Mouse (Mus musculus): ENCODE results near the gene Cept1. TPM values are rescaled to one million over a fixed set of nuclear protein-coding genes. Genes with fewer than 3 reads are reported as not detected.

Cept1 gene
- polyA plus RNA-seq, 1 experiment from 2014 or later = 52.0 TPM

GRCm38 (mm10) chr3:106482281-106483081, 65.1 kb downstream of the Cept1 start, which contains the start of gene Dennd2d:
Gene Dennd2d, plus strand, starts transcription at chr3:106482405.
- Histone ChIP-seq H3K27ac (replicated peaks; ENCODE audit: low read depth, low read length) (no peak within 1 kb of the TSS), H3K4me1 (ENCODE audit: control insufficient read depth, insufficient read depth, low read length) (no peaks in the 10 kb centered on the region; the same call in 1 of the 2 replicates), H3K36me3 (ENCODE audit: control insufficient read depth, insufficient read depth, low read length) (no peaks in the 10 kb centered on the region), H3K9ac (ENCODE audit: low read length) (peak within 1 kb of the TSS; percentile 56), H3K4me3 (ENCODE audit: low read depth, low read length) (peak within 1 kb of the TSS; percentile 47), H3K4me2 (ENCODE audit: low read depth, severe bottlenecking) (peak within 1 kb of the TSS; percentile 89), H3K9me3 (ENCODE audit: control insufficient read depth, low read length) (no peaks in the 10 kb centered on the region), H3K27me3 (ENCODE audit: control insufficient read depth, insufficient read depth, low read length) (peaks cover 8% of the 10 kb centered on the region; the same call in 1 of the 2 replicates)
- DNase-seq (ENCODE audit: low spot score) = peak; percentile 42
- 1% methylated on average over 43 of the region's 44 CpGs for WGBS
- ATAC-seq (ENCODE audit: insufficient number of reproducible peaks, low FRiP score, low TSS enrichment, low read depth) = peak; percentile 61; the same call in 1 of the 2 replicates

- WGBS = 80% methylated on average over 1 of the region's 1 CpGs
- ATAC-seq (ENCODE audit: insufficient number of reproducible peaks, low FRiP score, low TSS enrichment, low read depth) (no peak), DNase-seq (ENCODE audit: low spot score) (no peak)
- no peak overlapping the region for H3K9ac ChIP-seq (ENCODE audit: low read length)
- H3K4me1 ChIP-seq (ENCODE audit: control insufficient read depth, insufficient read depth, low read length) = no peaks in the 10 kb centered on the region
- H3K27ac ChIP-seq (replicated peaks; ENCODE audit: low read depth, low read length) = no peak overlapping the region
- H3K36me3 ChIP-seq (ENCODE audit: control insufficient read depth, insufficient read depth, low read length) = no peaks in the 10 kb centered on the region
- H3K27me3 ChIP-seq (ENCODE audit: control insufficient read depth, insufficient read depth, low read length) = peaks cover 5% of the 10 kb centered on the region; the same call in 1 of the 2 replicates
- H3K4me3 ChIP-seq (ENCODE audit: low read depth, low read length) = no peak overlapping the region
- no peaks in the 10 kb centered on the region for H3K9me3 ChIP-seq (ENCODE audit: control insufficient read depth, low read length)
- no peak overlapping the region for H3K4me2 ChIP-seq (ENCODE audit: low read depth, severe bottlenecking)
Measured at GRCm38 (mm10) chr3:106476863-106477262, 70.7 kb downstream of the Cept1 start.

GRCm38 (mm10) chr3:106474210-106474609, 73.4 kb downstream of the Cept1 start:
- WGBS = 76% methylated on average over 4 of the region's 4 CpGs
- Histone ChIP-seq H3K27ac (replicated peaks; ENCODE audit: low read depth, low read length) (no peak overlapping the region), H3K27me3 (ENCODE audit: control insufficient read depth, insufficient read depth, low read length) (no peaks in the 10 kb centered on the region), H3K9ac (ENCODE audit: low read length) (no peak overlapping the region), H3K4me3 (ENCODE audit: low read depth, low read length) (no peak overlapping the region), H3K9me3 (ENCODE audit: control insufficient read depth, low read length) (no peaks in the 10 kb centered on the region), H3K36me3 (ENCODE audit: control insufficient read depth, insufficient read depth, low read length) (no peaks in the 10 kb centered on the region), H3K4me2 (ENCODE audit: low read depth, severe bottlenecking) (no peak overlapping the region), H3K4me1 (ENCODE audit: control insufficient read depth, insufficient read depth, low read length) (no peaks in the 10 kb centered on the region)
- ATAC-seq (ENCODE audit: insufficient number of reproducible peaks, low FRiP score, low TSS enrichment, low read depth) (no peak), DNase-seq (ENCODE audit: low spot score) (no peak)

- Histone ChIP-seq H3K9me3 (ENCODE audit: control insufficient read depth, low read length) (no peaks in the 10 kb centered on the region), H3K36me3 (ENCODE audit: control insufficient read depth, insufficient read depth, low read length) (no peaks in the 10 kb centered on the region), H3K9ac (ENCODE audit: low read length) (no peak overlapping the region), H3K27me3 (ENCODE audit: control insufficient read depth, insufficient read depth, low read length) (no peaks in the 10 kb centered on the region), H3K4me1 (ENCODE audit: control insufficient read depth, insufficient read depth, low read length) (no peaks in the 10 kb centered on the region), H3K4me3 (ENCODE audit: low read depth, low read length) (no peak overlapping the region), H3K4me2 (ENCODE audit: low read depth, severe bottlenecking) (no peak overlapping the region), H3K27ac (replicated peaks; ENCODE audit: low read depth, low read length) (no peak overlapping the region)
- DNase-seq (ENCODE audit: low spot score) (no peak), ATAC-seq (ENCODE audit: insufficient number of reproducible peaks, low FRiP score, low TSS enrichment, low read depth) (no peak)
- 76% methylated on average over 1 of the region's 1 CpGs for WGBS
Measured at GRCm38 (mm10) chr3:106464750-106465149, 82.9 kb downstream of the Cept1 start.

GRCm38 (mm10) chr3:106462493-106462892, 85.1 kb downstream of the Cept1 start:
- ATAC-seq (ENCODE audit: insufficient number of reproducible peaks, low FRiP score, low TSS enrichment, low read depth) = no peak
- WGBS = 69% methylated on average over 3 of the region's 3 CpGs
- Histone ChIP-seq H3K27me3 (ENCODE audit: control insufficient read depth, insufficient read depth, low read length) (no peaks in the 10 kb centered on the region), H3K9ac (ENCODE audit: low read length) (no peak overlapping the region), H3K4me2 (ENCODE audit: low read depth, severe bottlenecking) (no peak overlapping the region), H3K4me3 (ENCODE audit: low read depth, low read length) (no peak overlapping the region), H3K9me3 (ENCODE audit: control insufficient read depth, low read length) (no peaks in the 10 kb centered on the region), H3K4me1 (ENCODE audit: control insufficient read depth, insufficient read depth, low read length) (no peaks in the 10 kb centered on the region), H3K36me3 (ENCODE audit: control insufficient read depth, insufficient read depth, low read length) (no peaks in the 10 kb centered on the region), H3K27ac (replicated peaks; ENCODE audit: low read depth, low read length) (no peak overlapping the region)
- DNase-seq (ENCODE audit: low spot score) = no peak

- Histone ChIP-seq H3K27ac (replicated peaks; ENCODE audit: low read depth, low read length) (no peak overlapping the region), H3K4me1 (ENCODE audit: control insufficient read depth, insufficient read depth, low read length) (no peaks in the 10 kb centered on the region), H3K9me3 (ENCODE audit: control insufficient read depth, low read length) (no peaks in the 10 kb centered on the region), H3K36me3 (ENCODE audit: control insufficient read depth, insufficient read depth, low read length) (no peaks in the 10 kb centered on the region), H3K4me3 (ENCODE audit: low read depth, low read length) (no peak overlapping the region), H3K4me2 (ENCODE audit: low read depth, severe bottlenecking) (no peak overlapping the region), H3K27me3 (ENCODE audit: control insufficient read depth, insufficient read depth, low read length) (no peaks in the 10 kb centered on the region), H3K9ac (ENCODE audit: low read length) (no peak overlapping the region)
- 97% methylated on average over 2 of the region's 2 CpGs for WGBS
- DNase-seq (ENCODE audit: low spot score) (no peak), ATAC-seq (ENCODE audit: insufficient number of reproducible peaks, low FRiP score, low TSS enrichment, low read depth) (no peak)
Measured at GRCm38 (mm10) chr3:106462059-106462470, 85.5 kb downstream of the Cept1 start.

- no peak overlapping the region for H3K27ac ChIP-seq (replicated peaks; ENCODE audit: low read depth, low read length)
- no peak overlapping the region for H3K4me2 ChIP-seq (ENCODE audit: low read depth, severe bottlenecking)
- DNase-seq (ENCODE audit: low spot score) (no peak), ATAC-seq (ENCODE audit: insufficient number of reproducible peaks, low FRiP score, low TSS enrichment, low read depth) (no peak)
- no peaks in the 10 kb centered on the region for H3K27me3 ChIP-seq (ENCODE audit: control insufficient read depth, insufficient read depth, low read length)
- WGBS = 82% methylated on average over 2 of the region's 2 CpGs
- no peaks in the 10 kb centered on the region for H3K9me3 ChIP-seq (ENCODE audit: control insufficient read depth, low read length)
- no peak overlapping the region for H3K4me3 ChIP-seq (ENCODE audit: low read depth, low read length)
- no peaks in the 10 kb centered on the region for H3K36me3 ChIP-seq (ENCODE audit: control insufficient read depth, insufficient read depth, low read length)
- H3K9ac ChIP-seq (ENCODE audit: low read length) = no peak overlapping the region
- no peaks in the 10 kb centered on the region for H3K4me1 ChIP-seq (ENCODE audit: control insufficient read depth, insufficient read depth, low read length)
Measured at GRCm38 (mm10) chr3:106457298-106457869, 90.2 kb downstream of the Cept1 start.

GRCm38 (mm10) chr3:106452616-106453015, 95.0 kb downstream of the Cept1 start:
- Histone ChIP-seq H3K9me3 (ENCODE audit: control insufficient read depth, low read length) (no peaks in the 10 kb centered on the region), H3K4me2 (ENCODE audit: low read depth, severe bottlenecking) (no peak overlapping the region), H3K9ac (ENCODE audit: low read length) (no peak overlapping the region), H3K4me3 (ENCODE audit: low read depth, low read length) (no peak overlapping the region), H3K36me3 (ENCODE audit: control insufficient read depth, insufficient read depth, low read length) (no peaks in the 10 kb centered on the region), H3K4me1 (ENCODE audit: control insufficient read depth, insufficient read depth, low read length) (no peaks in the 10 kb centered on the region), H3K27ac (replicated peaks; ENCODE audit: low read depth, low read length) (no peak overlapping the region), H3K27me3 (ENCODE audit: control insufficient read depth, insufficient read depth, low read length) (no peaks in the 10 kb centered on the region)
- DNase-seq (ENCODE audit: low spot score) (no peak), ATAC-seq (ENCODE audit: insufficient number of reproducible peaks, low FRiP score, low TSS enrichment, low read depth) (no peak)
- WGBS = 73% methylated on average over 4 of the region's 4 CpGs
